Mouse (Mus musculus): ENCODE measurements around the gene Ell3. TPM values are rescaled to one million over a fixed set of nuclear protein-coding genes. Genes with fewer than 3 reads are reported as not detected.
"Not testable (repeated sequence)": the region's sequence is repeated elsewhere in the genome, so short reads cannot be mapped to it uniquely, and the experiment has no call there.

Ell3 gene
- total and polyA plus RNA-seq, 2 experiments, result 2.2 to 6.0 TPM

DNA sequence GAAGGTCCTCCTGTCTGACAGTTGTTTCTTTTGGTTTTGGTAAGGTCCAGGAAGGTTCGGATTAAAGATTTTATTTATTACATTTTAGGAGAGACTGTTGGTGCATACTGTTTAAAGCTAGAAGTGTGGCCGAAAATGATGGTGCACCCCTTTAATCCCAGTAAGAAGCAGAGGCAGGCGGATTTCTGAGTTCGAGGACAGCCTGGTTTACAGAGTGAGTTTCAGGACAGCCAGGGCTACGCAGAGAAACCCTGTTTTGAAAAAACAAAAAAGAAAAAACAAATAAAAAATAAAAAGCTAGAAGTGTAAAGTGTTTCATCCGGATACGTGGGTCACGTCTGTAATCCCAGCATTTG lies 30.1 kb upstream of the Ell3 start:
- Histone ChIP-seq H3K27me3 (ENCODE audit: control insufficient read depth, insufficient read depth, low read length) (no peaks in the 10 kb centered on the region), H3K79me2 (ENCODE audit: control insufficient read depth, insufficient read depth, low read length) (peaks cover 5% of the 10 kb centered on the region; the same call in 1 of the 2 replicates), H3K36me3 (ENCODE audit: control insufficient read depth, insufficient read depth, low read length) (no peaks in the 10 kb centered on the region), H3K9ac (ENCODE audit: low read depth, low read length) (no peak overlapping the region), H3K4me1 (ENCODE audit: control insufficient read depth, insufficient read depth, low read length) (peaks cover 5% of the 10 kb centered on the region), H3K27ac (replicated peaks; ENCODE audit: insufficient read depth, low read depth, low read length) (no peak overlapping the region), H3K4me3 (ENCODE audit: insufficient read depth, low read depth, low read length) (peak overlapping the region; percentile 61)
- DNase-seq (ENCODE audit: extremely low read depth, low read depth, low spot score), result no peak
- TF ChIP-seq POLR2A (IDR thresholded peaks at IDR 0.05; ENCODE audit: extremely low read depth, insufficient read depth, low read length) (no peak), CTCF (IDR thresholded peaks at IDR 0.05; ENCODE audit: low read depth, low read length) (no peak)
- 28% methylated on average over 8 of the region's 8 CpGs for WGBS

GRCm38 (mm10) chr2:121473301-121474179 lies 29.5 kb upstream of the Ell3 start, which contains the start of gene Mfap1b:
Gene Mfap1b (minus strand): TSS chr2:121474067.
- WGBS, result 4% methylated on average over 41 of the region's 41 CpGs
- TF ChIP-seq POLR2A (IDR thresholded peaks at IDR 0.05; ENCODE audit: extremely low read depth, insufficient read depth, low read length), result peak; percentile 88
- not testable (repeated sequence) for H3K27me3 ChIP-seq (ENCODE audit: control insufficient read depth, insufficient read depth, low read length); H3K79me2 ChIP-seq (ENCODE audit: control insufficient read depth, insufficient read depth, low read length); H3K4me1 ChIP-seq (ENCODE audit: control insufficient read depth, insufficient read depth, low read length); H3K36me3 ChIP-seq (ENCODE audit: control insufficient read depth, insufficient read depth, low read length)
- Histone ChIP-seq H3K27ac (replicated peaks; ENCODE audit: insufficient read depth, low read depth, low read length) (peak within 1 kb of the TSS; percentile 21; the same call in 1 of the 2 replicates), H3K4me3 (ENCODE audit: insufficient read depth, low read depth, low read length) (peak within 1 kb of the TSS; percentile 61), H3K9ac (ENCODE audit: low read depth, low read length) (peak within 1 kb of the TSS; percentile 56)
- DNase-seq (ENCODE audit: extremely low read depth, low read depth, low spot score), result peak; percentile 89

DNA sequence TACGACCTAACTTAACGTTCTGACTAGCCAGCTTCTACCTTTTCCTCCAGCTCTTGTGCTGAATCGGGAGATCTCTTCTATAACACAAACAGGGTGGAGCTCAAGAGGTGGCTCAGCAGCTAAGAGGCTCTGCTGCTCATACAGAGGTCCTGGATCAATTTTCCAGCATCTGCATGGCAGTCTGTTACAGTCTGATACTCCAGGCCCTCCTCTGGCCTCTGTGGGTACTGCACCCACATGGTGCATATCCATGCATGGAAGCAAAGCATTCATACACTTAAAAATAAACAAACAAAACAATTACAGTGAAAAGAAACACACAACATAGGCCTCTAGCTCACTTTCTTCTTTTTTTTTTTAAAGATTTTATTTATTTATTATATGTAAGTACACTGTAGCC lies 28.7 kb upstream of the Ell3 start:
- not testable (repeated sequence) for H3K4me1 ChIP-seq (ENCODE audit: control insufficient read depth, insufficient read depth, low read length); H3K4me3 ChIP-seq (ENCODE audit: insufficient read depth, low read depth, low read length); H3K36me3 ChIP-seq (ENCODE audit: control insufficient read depth, insufficient read depth, low read length); H3K9ac ChIP-seq (ENCODE audit: low read depth, low read length); H3K79me2 ChIP-seq (ENCODE audit: control insufficient read depth, insufficient read depth, low read length); DNase-seq (ENCODE audit: extremely low read depth, low read depth, low spot score); H3K27ac ChIP-seq (replicated peaks; ENCODE audit: insufficient read depth, low read depth, low read length); H3K27me3 ChIP-seq (ENCODE audit: control insufficient read depth, insufficient read depth, low read length)
- WGBS, result 93% methylated on average over 3 of the region's 3 CpGs

DNA sequence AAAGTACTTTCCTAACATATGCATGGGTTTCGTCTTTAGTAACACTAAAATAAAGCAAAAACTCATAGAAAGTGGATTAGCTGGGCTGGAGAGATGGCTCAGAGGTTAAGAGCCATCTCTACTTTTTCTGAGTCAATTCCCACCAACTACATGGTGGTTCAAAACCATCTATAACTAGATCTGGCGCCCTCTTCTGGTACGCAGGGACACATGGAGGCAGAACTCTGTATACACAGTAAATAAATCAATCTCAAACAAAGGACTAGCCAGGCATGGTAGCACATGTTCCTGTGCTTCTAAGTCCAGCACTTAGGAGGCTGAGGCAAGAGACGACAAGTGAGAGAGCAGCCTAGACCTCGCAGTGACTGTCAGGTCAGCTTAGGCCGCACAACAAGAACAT lies 24.9 kb upstream of the Ell3 start:
- H3K9ac ChIP-seq (ENCODE audit: low read depth, low read length); H3K4me1 ChIP-seq (ENCODE audit: control insufficient read depth, insufficient read depth, low read length); DNase-seq (ENCODE audit: extremely low read depth, low read depth, low spot score); H3K27ac ChIP-seq (replicated peaks; ENCODE audit: insufficient read depth, low read depth, low read length); H3K27me3 ChIP-seq (ENCODE audit: control insufficient read depth, insufficient read depth, low read length); H3K4me3 ChIP-seq (ENCODE audit: insufficient read depth, low read depth, low read length); H3K79me2 ChIP-seq (ENCODE audit: control insufficient read depth, insufficient read depth, low read length); H3K36me3 ChIP-seq (ENCODE audit: control insufficient read depth, insufficient read depth, low read length): not testable (repeated sequence)
- WGBS, result 0% methylated on average over 1 of the region's 6 CpGs

DNA sequence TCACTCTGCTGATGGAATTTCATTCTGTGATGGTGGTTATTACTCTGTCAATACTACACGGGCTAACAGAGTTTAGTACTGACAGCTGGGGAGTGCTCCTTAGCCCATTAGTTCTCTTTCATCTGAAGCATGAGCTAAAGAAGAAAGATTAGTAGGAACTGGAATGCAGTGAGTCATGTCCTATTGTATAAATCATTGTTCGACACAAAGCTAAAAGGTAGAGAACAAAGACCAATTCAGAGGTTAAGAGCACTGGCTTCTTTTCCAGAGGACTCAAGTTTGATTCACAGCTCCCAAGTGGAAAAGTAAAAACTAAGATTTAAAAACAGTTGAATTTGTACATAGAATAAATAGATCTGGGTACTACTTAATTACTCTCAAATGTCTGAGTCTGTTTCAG lies 16.0 kb upstream of the Ell3 start:
- 78% methylated on average over 2 of the region's 2 CpGs for WGBS
- Histone ChIP-seq H3K27ac (replicated peaks; ENCODE audit: insufficient read depth, low read depth, low read length) (no peak overlapping the region), H3K27me3 (ENCODE audit: control insufficient read depth, insufficient read depth, low read length) (no peaks in the 10 kb centered on the region), H3K79me2 (ENCODE audit: control insufficient read depth, insufficient read depth, low read length) (no peaks in the 10 kb centered on the region), H3K36me3 (ENCODE audit: control insufficient read depth, insufficient read depth, low read length) (peaks cover 8% of the 10 kb centered on the region; the same call in 1 of the 2 replicates), H3K4me1 (ENCODE audit: control insufficient read depth, insufficient read depth, low read length) (peaks cover 4% of the 10 kb centered on the region; the same call in 1 of the 2 replicates), H3K9ac (ENCODE audit: low read depth, low read length) (no peak overlapping the region), H3K4me3 (ENCODE audit: insufficient read depth, low read depth, low read length) (no peak overlapping the region)
- DNase-seq (ENCODE audit: extremely low read depth, low read depth, low spot score), result no peak
- TF ChIP-seq CTCF (IDR thresholded peaks at IDR 0.05; ENCODE audit: low read depth, low read length) (no peak), POLR2A (IDR thresholded peaks at IDR 0.05; ENCODE audit: extremely low read depth, insufficient read depth, low read length) (no peak)

Measured in liver, adult 2 months (tissue).